Mouse (Mus musculus) ES-Bruce4 (cell line): Measurements from ENCODE around the gene Sfta2.
A peak's percentile ranks its signal among the peaks of the same experiment; 100 is the strongest.

Source experiments
- CTCF ChIP-seq: IDR thresholded peaks from one replicate; pipeline ENCODE4 v1.8.1; 2011; ENCODE audit warnings: low read depth, low read length
- EP300 ChIP-seq: IDR thresholded peaks from 2 replicates; pipeline ENCODE4 v1.6.1; 2011; ENCODE audit warnings: low read depth, low read length; ENCODE audit not compliant: insufficient read depth
- POLR2A ChIP-seq: IDR thresholded peaks from one replicate; pipeline ENCODE4 v1.8.1; 2011; ENCODE audit warnings: low read length; ENCODE audit not compliant: insufficient read depth

GRCm38 (mm10) chr17:35556812-35557211 lies 44.5 kb upstream of the Sfta2 start:
- TF ChIP-seq CTCF (peak; percentile 93), POLR2A (no peak), EP300 (no peak)
